ENCODE assay signal across 15 mouse cellular contexts in genomic region chr13:84905347-84905981, GRCm38 (mm10).
DNase-seq lines count a peak whose midpoint lies in the region; ATAC-seq and TF ChIP-seq lines count a peak whose summit lies in the region.
"Had no signal": no experiment of that assay in that cellular context is flagged by ENCODE, and none has a peak within 500 bp of the region (broad histone marks: within the 10 kb centered on the region; RNA-seq: fewer than 3 reads in every experiment).

No protein-coding gene starts in this region.

- ATAC-seq in hindbrain, embryonic 11.5 days (ENCODE audit: low FRiP score) = peak; percentile 95
- ATAC-seq in hindbrain, embryonic 13.5 days (ENCODE audit: low FRiP score) = peak; percentile 96
- ATAC-seq in neural tube, embryonic 12.5 days (ENCODE audit: low FRiP score, low read depth) = peak; percentile 93
- ATAC-seq in lung, postnatal 0 days = no peak
- no peak for ATAC-seq in CD4-positive, CD25-positive, alpha-beta regulatory T cell, adult 4 months

- DNase-seq in hindbrain, embryonic 11.5 days (ENCODE audit: low spot score) = peak; percentile 27
- DNase-seq in hindbrain, embryonic 10.5 days (ENCODE audit: low spot score) = no peak
- DNase-seq in brain, embryonic 14.5 days (ENCODE audit: low read depth) = peak; percentile 93
- no peak for DNase-seq in heart, adult 2 months
- no peak for DNase-seq in lung, postnatal 0 days (ENCODE audit: low spot score)
- DNase-seq: adrenal gland, postnatal 14 days; cerebellum, adult 11-12 months; embryo, embryonic 11 days; kidney, postnatal 25 days; thymus, postnatal 14 days had no signal

- no peak overlapping the region for H3K4me2 ChIP-seq in hindbrain, embryonic 11.5 days (replicated peaks; ENCODE audit: low read depth, low read length)
- H3K4me2 ChIP-seq in hindbrain, embryonic 13.5 days = peak overlapping the region; percentile 41
- peak overlapping the region; percentile 22; the same call in 1 of the 2 replicates for H3K4me2 ChIP-seq in neural tube, embryonic 12.5 days (replicated peaks)
- H3K4me2 ChIP-seq in lung, postnatal 0 days (replicated peaks; ENCODE audit: low read depth, low read length) = no peak overlapping the region
- H3K4me2 ChIP-seq: heart, embryonic 13.5 days had no signal

- TF ChIP-seq EP300 in heart, adult 2 months (IDR thresholded peaks at IDR 0.05; ENCODE audit: insufficient read depth, low read depth, low read length) = no peak
- no peak for TF ChIP-seq EP300 in lung, postnatal 0 days (IDR thresholded peaks at IDR 0.05)

- no peaks in the 10 kb centered on the region for H3K4me1 ChIP-seq in hindbrain, embryonic 11.5 days (replicated peaks; ENCODE audit: control insufficient read depth, insufficient read depth, low read length)
- H3K4me1 ChIP-seq in hindbrain, embryonic 10.5 days (replicated peaks) = no peaks in the 10 kb centered on the region
- no peaks in the 10 kb centered on the region for H3K4me1 ChIP-seq in hindbrain, embryonic 13.5 days (replicated peaks)
- H3K4me1 ChIP-seq in neural tube, embryonic 12.5 days = no peaks in the 10 kb centered on the region
- H3K4me1 ChIP-seq in heart, adult 2 months (ENCODE audit: control insufficient read depth, insufficient read depth, low read length) = no peaks in the 10 kb centered on the region
- no peaks in the 10 kb centered on the region for H3K4me1 ChIP-seq in lung, postnatal 0 days (ENCODE audit: insufficient read depth, low read depth, low read length)
- H3K4me1 ChIP-seq: heart, embryonic 13.5 days had no signal

- no peak for TF ChIP-seq POLR2A in brain, embryonic 14.5 days (IDR thresholded peaks at IDR 0.05; ENCODE audit: borderline replicate concordance, extremely low read depth, insufficient read depth, insufficient read length, poor library complexity, severe bottlenecking)
- TF ChIP-seq POLR2A in heart, adult 2 months (IDR thresholded peaks at IDR 0.05; ENCODE audit: insufficient read depth, low read depth, low read length) = no peak

- intact Hi-C loops in heart, adult 2 months (cut with DNase I) = no loop called here

- TF ChIP-seq CTCF in brain, embryonic 14.5 days (IDR thresholded peaks at IDR 0.05; ENCODE audit: borderline replicate concordance, extremely low read depth, insufficient read depth, insufficient read length) = no peak
- no peak for TF ChIP-seq CTCF in heart, adult 2 months (IDR thresholded peaks at IDR 0.05)
- TF ChIP-seq CTCF in lung, postnatal 0 days (IDR thresholded peaks at IDR 0.05) = no peak

- H3K27me3 ChIP-seq in hindbrain, embryonic 11.5 days (ENCODE audit: control insufficient read depth, insufficient read depth, low read length) = no peaks in the 10 kb centered on the region
- no peaks in the 10 kb centered on the region for H3K27me3 ChIP-seq in hindbrain, embryonic 10.5 days (ENCODE audit: insufficient read depth, poor library complexity, severe bottlenecking)
- no peaks in the 10 kb centered on the region for H3K27me3 ChIP-seq in hindbrain, embryonic 13.5 days
- no peaks in the 10 kb centered on the region for H3K27me3 ChIP-seq in neural tube, embryonic 12.5 days (replicated peaks)
- H3K27me3 ChIP-seq in heart, adult 2 months (ENCODE audit: control insufficient read depth, insufficient read depth, low read length) = no peaks in the 10 kb centered on the region
- no peaks in the 10 kb centered on the region for H3K27me3 ChIP-seq in lung, postnatal 0 days (replicated peaks; ENCODE audit: insufficient read depth, low read length)
- H3K27me3 ChIP-seq: heart, embryonic 13.5 days had no signal

- WGBS in hindbrain, embryonic 11.5 days = 75% methylated on average over 6 of the region's 6 CpGs
- WGBS in hindbrain, embryonic 10.5 days = 84% methylated on average over 6 of the region's 6 CpGs
- WGBS in hindbrain, embryonic 13.5 days = 47% methylated on average over 6 of the region's 6 CpGs
- WGBS in neural tube, embryonic 12.5 days = 61% methylated on average over 6 of the region's 6 CpGs
- WGBS in heart, adult 2 months = 73% methylated on average over 6 of the region's 6 CpGs
- WGBS in lung, postnatal 0 days = 74% methylated on average over 6 of the region's 6 CpGs

- H3K9ac ChIP-seq in hindbrain, embryonic 11.5 days (ENCODE audit: low read depth, low read length) = no peak overlapping the region
- H3K9ac ChIP-seq in hindbrain, embryonic 13.5 days = no peak overlapping the region
- no peak overlapping the region for H3K9ac ChIP-seq in neural tube, embryonic 12.5 days
- H3K9ac ChIP-seq in heart, adult 2 months (ENCODE audit: low read depth, low read length) = no peak overlapping the region
- no peak overlapping the region for H3K9ac ChIP-seq in lung, postnatal 0 days (replicated peaks; ENCODE audit: low read depth)
- H3K9ac ChIP-seq: heart, embryonic 13.5 days; liver, embryonic 14.5 days had no signal

- no peaks in the 10 kb centered on the region for H3K36me3 ChIP-seq in hindbrain, embryonic 11.5 days (ENCODE audit: control insufficient read depth, insufficient read depth, low read length)
- H3K36me3 ChIP-seq in hindbrain, embryonic 10.5 days = no peaks in the 10 kb centered on the region
- H3K36me3 ChIP-seq in hindbrain, embryonic 13.5 days = no peaks in the 10 kb centered on the region
- no peaks in the 10 kb centered on the region for H3K36me3 ChIP-seq in neural tube, embryonic 12.5 days
- no peaks in the 10 kb centered on the region for H3K36me3 ChIP-seq in heart, adult 2 months (ENCODE audit: control insufficient read depth, insufficient read depth, low read length)
- no peaks in the 10 kb centered on the region for H3K36me3 ChIP-seq in lung, postnatal 0 days (ENCODE audit: insufficient read depth, low read length)
- H3K36me3 ChIP-seq: heart, embryonic 13.5 days had no signal

- no peak overlapping the region; the same call in 1 of the 2 replicates for H3K27ac ChIP-seq in hindbrain, embryonic 11.5 days (ENCODE audit: low read depth, low read length)
- no peak overlapping the region for H3K27ac ChIP-seq in hindbrain, embryonic 10.5 days
- H3K27ac ChIP-seq in hindbrain, embryonic 13.5 days = peak overlapping the region; percentile 80
- H3K27ac ChIP-seq in neural tube, embryonic 12.5 days = no peak overlapping the region
- no peak overlapping the region for H3K27ac ChIP-seq in heart, adult 2 months
- no peak overlapping the region for H3K27ac ChIP-seq in lung, postnatal 0 days (ENCODE audit: low read length)
- H3K27ac ChIP-seq: heart, embryonic 13.5 days; liver, embryonic 14.5 days had no signal

- no peaks in the 10 kb centered on the region for H3K79me2 ChIP-seq in heart, adult 2 months (replicated peaks; ENCODE audit: control insufficient read depth, insufficient read depth, low read length)

- no peak overlapping the region for H3K4me3 ChIP-seq in hindbrain, embryonic 11.5 days (ENCODE audit: low read depth, low read length)
- no peak overlapping the region for H3K4me3 ChIP-seq in hindbrain, embryonic 10.5 days
- H3K4me3 ChIP-seq in hindbrain, embryonic 13.5 days = peak overlapping the region; percentile 22
- H3K4me3 ChIP-seq in neural tube, embryonic 12.5 days = no peak overlapping the region
- no peak overlapping the region for H3K4me3 ChIP-seq in heart, adult 2 months
- H3K4me3 ChIP-seq in lung, postnatal 0 days (ENCODE audit: low read depth, low read length) = no peak overlapping the region
- H3K4me3 ChIP-seq: heart, embryonic 13.5 days had no signal

- no peaks in the 10 kb centered on the region for H3K9me3 ChIP-seq in hindbrain, embryonic 11.5 days (ENCODE audit: control insufficient read depth, low read length)
- no peaks in the 10 kb centered on the region for H3K9me3 ChIP-seq in hindbrain, embryonic 10.5 days
- no peaks in the 10 kb centered on the region for H3K9me3 ChIP-seq in hindbrain, embryonic 13.5 days
- no peaks in the 10 kb centered on the region for H3K9me3 ChIP-seq in neural tube, embryonic 12.5 days
- H3K9me3 ChIP-seq in lung, postnatal 0 days (ENCODE audit: low read length) = no peaks in the 10 kb centered on the region
- H3K9me3 ChIP-seq: heart, embryonic 13.5 days had no signal

Comparison
In these comparisons a context has a peak if more than half of its experiments do, and no peak if none do; other contexts are left out.
1. DNase-seq: peak in hindbrain, embryonic 11.5 days (single experiment) and brain, embryonic 14.5 days (single experiment); none in hindbrain, embryonic 10.5 days (single experiment), heart, adult 2 months (0 of 2) and lung, postnatal 0 days (single experiment).
2. H3K4me2 ChIP-seq: peak in hindbrain, embryonic 13.5 days (single experiment) and neural tube, embryonic 12.5 days (single experiment); none in hindbrain, embryonic 11.5 days (single experiment) and lung, postnatal 0 days (single experiment).
3. ATAC-seq: peak in hindbrain, embryonic 11.5 days (single experiment), hindbrain, embryonic 13.5 days (single experiment) and neural tube, embryonic 12.5 days (single experiment); none in lung, postnatal 0 days (single experiment) and CD4-positive, CD25-positive, alpha-beta regulatory T cell, adult 4 months (single experiment).